Mouse (Mus musculus) brain, embryonic 14.5 days (tissue): ENCODE measurements at regions not wholly inside any gene's neighbourhood (a gene's known extent, or its start where the extent isn't known, plus 50 kb on each side); places are given as distances from the start of the nearest gene placed in this dataset.

Experiments used
- DNase-seq: peaks from one replicate; pipeline ENCODE4 v3.0.0-alpha.2; 2011; ENCODE audit warnings: low read depth
- CTCF ChIP-seq: fragments of 200-500 bp; IDR thresholded peaks from 2 replicates; pipeline ENCODE4 v1.5.1; 2012; ENCODE audit warnings: inconsistent platforms, mild to moderate bottlenecking, moderate library complexity, borderline replicate concordance; ENCODE audit not compliant: insufficient read depth, insufficient read length; ENCODE audit errors: extremely low read depth
- POLR2A ChIP-seq: fragments of 200-500 bp; IDR thresholded peaks from 2 replicates; pipeline ENCODE4 v1.6.1; 2012; ENCODE audit warnings: mild to moderate bottlenecking, inconsistent platforms, borderline replicate concordance; ENCODE audit not compliant: poor library complexity, insufficient read depth, insufficient read length, severe bottlenecking; ENCODE audit errors: extremely low read depth

DNA sequence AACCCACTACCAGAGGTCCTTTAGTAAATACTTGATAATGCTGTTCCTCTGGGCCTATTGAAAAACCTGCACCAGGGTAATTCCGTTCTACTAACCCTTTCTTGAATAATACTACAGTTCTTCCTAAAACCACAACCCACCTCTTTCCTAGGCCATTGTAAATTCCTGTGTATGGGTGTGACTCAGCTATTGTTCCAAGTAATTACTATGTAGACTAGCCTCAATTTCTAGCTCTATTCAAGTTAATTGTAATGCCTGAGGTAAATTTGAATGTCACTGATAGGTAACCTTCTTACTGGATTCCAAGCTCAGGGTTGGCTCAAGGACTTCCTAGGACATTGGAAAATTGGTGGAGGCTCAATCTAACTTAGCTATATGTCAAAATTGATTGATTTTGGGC is 185.1 kb upstream of the Slc5a7 start:
- DNase-seq: no peak
- TF ChIP-seq CTCF (no peak), POLR2A (no peak)

DNA sequence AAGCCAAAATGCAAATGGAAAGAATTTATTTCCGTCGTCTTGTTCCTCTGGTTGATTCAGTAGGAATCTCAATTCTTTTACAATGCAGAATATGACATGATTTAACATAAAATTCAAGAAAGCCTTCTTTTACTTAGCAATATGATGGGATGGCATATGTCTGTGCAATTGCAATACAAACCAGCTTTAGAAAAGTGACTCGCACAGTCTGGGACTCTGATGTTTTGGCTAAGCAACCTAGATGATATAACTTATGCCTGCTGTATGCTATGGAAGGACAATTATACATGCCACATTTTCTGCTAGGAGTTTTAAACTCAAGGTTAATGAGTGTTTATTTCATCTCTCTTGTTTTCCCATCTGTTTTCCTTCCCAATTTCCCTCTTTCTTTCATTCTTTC is 141.1 kb upstream of the Slc5a7 start:
- no peak for DNase-seq
- no peak for TF ChIP-seq CTCF
- TF ChIP-seq POLR2A: no peak

DNA sequence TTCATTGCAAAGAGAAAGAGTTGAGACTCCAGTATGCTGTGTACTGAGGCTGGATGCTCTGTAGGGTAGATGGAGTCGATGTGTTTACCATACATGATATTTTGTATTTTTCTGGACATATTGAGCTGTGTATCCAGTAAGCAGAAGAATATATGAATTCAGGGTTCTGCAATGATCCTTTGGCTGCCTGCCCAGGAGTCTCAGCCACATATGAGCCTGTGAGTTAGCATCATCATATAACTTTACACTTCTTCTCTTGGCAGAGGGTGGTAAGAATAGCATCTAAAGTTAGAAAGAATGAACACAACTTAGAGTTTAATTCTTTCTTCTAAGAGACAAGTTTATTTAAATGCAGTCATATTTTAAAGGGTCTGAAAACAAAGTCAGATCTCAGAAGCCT is 139.6 kb upstream of the Slc5a7 start:
- TF ChIP-seq CTCF (no peak), POLR2A (no peak)
- peak; percentile 12 for DNase-seq

DNA sequence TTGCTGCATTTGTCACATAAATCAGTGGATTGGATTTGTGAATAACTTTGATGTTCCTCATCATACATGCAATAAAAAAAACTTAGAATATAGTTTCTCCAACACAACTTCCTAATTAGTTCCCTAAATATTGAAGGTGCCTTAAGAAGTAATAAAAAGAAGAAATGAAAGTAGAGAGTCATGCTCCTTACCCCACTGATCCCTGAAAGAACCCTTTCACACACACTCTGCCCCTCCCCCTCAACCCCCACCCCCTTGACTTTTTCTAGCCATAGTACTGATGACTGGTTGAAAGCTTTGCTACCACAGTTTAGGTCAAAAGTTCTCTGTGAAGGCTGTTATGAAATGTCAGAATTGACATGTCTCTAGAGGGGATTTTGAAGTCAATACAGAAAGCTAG is 131.1 kb upstream of the Slc5a7 start:
- no peak for TF ChIP-seq CTCF
- no peak for TF ChIP-seq POLR2A
- DNase-seq: no peak

DNA sequence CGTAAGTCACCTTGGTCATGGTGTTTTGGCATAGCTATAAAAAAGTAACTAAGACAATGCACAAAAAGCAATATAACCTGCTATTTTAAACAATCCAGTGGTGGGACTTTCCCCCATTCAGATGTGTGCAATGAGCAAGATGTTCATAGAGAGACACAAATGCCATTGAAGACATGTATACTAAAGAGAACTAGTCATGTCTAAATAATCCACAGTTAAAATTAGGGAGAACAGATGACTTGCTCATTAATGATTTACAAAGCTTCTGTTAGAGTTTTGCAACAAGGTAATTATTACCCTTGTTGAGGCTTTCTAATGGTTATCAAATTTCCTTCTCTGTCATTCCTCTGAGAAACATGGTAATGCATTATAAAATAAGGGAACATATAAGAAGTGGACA is 115.4 kb upstream of the Slc5a7 start:
- TF ChIP-seq CTCF: no peak
- no peak for TF ChIP-seq POLR2A
- DNase-seq: no peak

DNA sequence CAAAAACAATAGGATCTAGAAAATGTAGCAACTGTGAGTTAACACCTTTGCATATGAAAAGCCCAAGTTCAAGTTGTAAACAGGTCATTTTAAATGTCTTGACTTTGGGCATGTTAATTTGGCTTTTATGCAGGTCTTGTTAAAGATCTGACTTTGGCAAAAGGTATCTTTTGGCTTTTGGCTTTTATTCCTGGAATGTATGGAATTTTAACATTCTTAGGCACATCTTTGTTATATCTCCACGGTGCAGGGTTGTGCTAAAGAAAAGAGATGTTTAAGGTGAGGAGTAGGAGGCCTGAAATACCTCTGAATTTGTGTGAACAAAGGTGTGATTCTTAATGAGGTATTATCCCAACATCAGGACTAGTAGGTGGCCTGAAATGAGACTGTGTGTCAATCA is 97.6 kb upstream of the Slc5a7 start:
- TF ChIP-seq POLR2A: no peak
- TF ChIP-seq CTCF: no peak
- DNase-seq: no peak

DNA sequence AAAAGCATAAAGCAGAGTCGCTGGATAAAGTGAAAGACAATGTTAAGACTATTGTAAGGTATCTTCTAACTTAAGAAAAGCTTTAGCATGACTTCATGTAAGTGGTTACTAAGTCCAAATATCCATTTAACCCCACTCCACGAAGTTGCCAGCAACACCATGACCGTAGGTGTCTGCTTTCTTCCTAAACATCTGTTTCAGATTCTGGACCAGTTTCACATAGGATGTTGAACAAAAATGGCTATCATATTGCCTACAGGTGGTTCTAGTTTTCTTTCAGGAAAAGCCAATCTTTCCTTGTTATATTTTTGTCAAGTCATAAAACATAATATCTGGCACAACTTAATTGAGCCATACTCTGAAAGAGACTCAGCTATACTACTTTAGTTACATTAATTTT is 78.7 kb upstream of the Slc5a7 start:
- no peak for DNase-seq
- TF ChIP-seq POLR2A: no peak
- TF ChIP-seq CTCF: no peak

DNA sequence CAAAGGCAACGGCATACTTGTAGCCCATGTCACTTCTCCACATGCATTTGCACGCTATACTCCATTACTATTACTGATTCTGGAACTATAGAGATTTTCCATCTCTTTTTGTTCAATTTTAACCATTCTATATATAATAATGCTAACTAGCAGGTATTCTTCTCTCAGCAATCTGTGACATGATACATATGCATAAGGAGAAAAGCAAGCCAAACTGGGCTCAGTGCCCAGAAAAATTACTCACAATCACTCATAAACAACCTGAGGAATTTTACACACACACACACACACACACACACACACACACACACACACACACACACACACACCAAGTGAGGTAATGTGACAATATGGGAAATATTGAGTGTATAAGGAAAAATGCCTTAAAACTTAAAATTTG is 69.8 kb upstream of the Slc5a7 start:
- DNase-seq: peak; percentile 37
- TF ChIP-seq POLR2A (no peak), CTCF (no peak)

DNA sequence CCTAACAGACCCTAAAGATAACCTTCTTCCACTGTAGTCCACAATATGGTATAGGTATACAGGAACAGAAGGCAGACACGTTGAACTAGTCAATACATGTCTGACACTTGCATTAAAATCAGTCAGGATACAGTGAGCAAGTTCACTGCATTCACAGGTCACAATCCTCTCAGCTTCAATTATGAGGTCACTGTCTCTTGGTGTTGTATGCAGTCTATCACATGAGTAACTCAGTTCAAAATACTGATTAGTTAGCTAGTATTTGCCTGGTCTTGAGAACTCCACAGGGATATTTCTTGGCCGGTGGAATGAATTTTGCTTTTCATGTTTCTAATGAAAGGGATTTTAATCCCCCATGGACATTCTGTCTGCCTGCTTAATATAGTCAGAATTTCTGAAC is 69.1 kb upstream of the Slc5a7 start:
- no peak for TF ChIP-seq POLR2A
- TF ChIP-seq CTCF: no peak
- peak; percentile 31 for DNase-seq

DNA sequence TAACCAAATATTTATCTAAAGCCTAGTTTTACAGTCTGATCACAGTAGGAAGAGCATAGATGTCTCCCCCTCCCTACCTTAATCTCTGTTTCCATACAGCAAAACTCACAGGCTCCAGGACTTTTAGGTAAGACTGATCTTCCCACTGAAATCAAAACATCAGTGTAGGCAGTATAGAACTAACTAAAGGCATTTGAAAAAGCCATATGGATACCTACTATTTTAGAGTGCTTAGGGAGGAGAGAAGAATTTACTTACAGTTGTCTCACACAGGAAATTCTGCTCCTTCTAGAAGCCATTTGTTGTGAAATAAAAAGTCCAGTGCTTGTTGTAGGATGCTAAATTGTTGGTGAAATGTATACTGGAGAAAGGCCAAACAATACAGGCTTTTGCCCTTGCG is 64.2 kb upstream of the Slc5a7 start:
- TF ChIP-seq CTCF (no peak), POLR2A (no peak)
- no peak for DNase-seq

DNA sequence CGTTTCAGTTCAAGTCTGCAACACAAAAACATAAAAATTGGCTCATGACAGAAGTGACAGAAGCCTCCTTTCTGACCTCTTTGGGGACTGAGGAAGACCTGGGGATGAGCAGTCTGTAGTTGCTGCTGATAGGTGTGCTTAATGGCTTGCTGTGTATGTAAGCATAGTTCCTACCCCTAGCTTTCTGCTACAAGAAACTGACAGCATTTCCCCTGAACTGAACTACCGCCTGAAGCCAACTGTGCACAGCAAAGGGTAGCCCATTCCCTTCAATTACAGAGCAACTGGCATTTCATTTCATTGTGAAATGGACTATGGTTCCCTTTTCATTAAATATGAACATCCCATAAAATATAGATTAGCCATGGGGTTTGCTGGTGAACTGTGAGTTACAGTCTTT is 54.2 kb upstream of the Slc5a7 start:
- no peak for TF ChIP-seq CTCF
- TF ChIP-seq POLR2A: no peak
- DNase-seq: peak; percentile 11

DNA sequence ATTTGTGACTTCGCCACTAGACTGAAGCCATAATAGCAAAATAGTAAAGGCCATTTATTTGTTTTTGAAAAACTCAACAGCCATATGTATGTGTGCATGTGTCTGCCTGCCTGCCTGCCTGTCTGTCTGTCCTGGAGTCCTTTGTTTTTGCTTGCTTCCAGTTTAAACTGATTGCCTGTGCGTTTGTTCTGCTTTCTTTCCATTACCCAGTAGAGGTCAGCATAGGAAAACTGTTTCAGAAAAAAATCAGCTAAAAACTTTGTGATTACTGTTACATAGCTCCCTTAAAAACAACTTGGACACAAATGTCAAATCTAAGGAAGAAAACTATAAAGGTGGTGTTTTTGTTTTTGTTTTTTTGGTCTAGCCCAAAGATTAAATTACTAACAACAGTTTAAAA is 52.0 kb upstream of the Slc5a7 start:
- peak; percentile 35 for DNase-seq
- TF ChIP-seq CTCF (peak; percentile 18; the same call in 1 of the 2 replicates), POLR2A (no peak)
